Mouse (Mus musculus) embryonic facial prominence, embryonic 11.5 days (tissue): ENCODE data around the gene Slc37a3. TPM values are rescaled to one million over a fixed set of nuclear protein-coding genes. Genes with fewer than 3 reads are reported as not detected.
A peak's percentile ranks its signal among the peaks of the same experiment; 100 is the strongest.

Experiments
- ATAC-seq: fragments of 200-750 bp; cut with Nextera tagmentation; replicated peaks from 2 replicates; pipeline ENCODE4 v1.8.0; 2017; ENCODE audit warnings: low read depth; ENCODE audit not compliant: insufficient number of reproducible peaks, low FRiP score, low TSS enrichment
- DNase-seq: peaks from one replicate; pipeline ENCODE4 v3.0.0-alpha.2; 2015; ENCODE audit warnings: low spot score
- H3K27ac ChIP-seq: fragments of 300-500 bp; sonication (generic); replicated peaks from 2 replicates; pipeline ENCODE4 v1.5.1; 2014; ENCODE audit warnings: mild to moderate bottlenecking, low read depth, low read length, control low read depth
- H3K27me3 ChIP-seq: fragments of 300-500 bp; sonication (generic); 2 replicates; pipeline ENCODE4 v1.6.1; 2014; ENCODE audit warnings: mild to moderate bottlenecking, low read length, moderate library complexity, mixed read lengths; ENCODE audit not compliant: control insufficient read depth, insufficient read depth
- H3K36me3 ChIP-seq: fragments of 300-500 bp; sonication (generic); replicated peaks from 2 replicates; pipeline ENCODE4 v1.6.1; 2014; ENCODE audit warnings: low read depth, mild to moderate bottlenecking, low read length, moderate library complexity, mixed read lengths; ENCODE audit not compliant: control insufficient read depth, insufficient read depth
- H3K4me1 ChIP-seq: fragments of 300-500 bp; sonication (generic); 2 replicates; pipeline ENCODE4 v1.6.1; 2014; ENCODE audit warnings: low read length, mixed read lengths; ENCODE audit not compliant: control insufficient read depth, insufficient read depth
- H3K4me2 ChIP-seq: fragments of 300-500 bp; sonication (generic); 2 replicates; pipeline ENCODE4 v1.6.1; 2014; ENCODE audit warnings: low read depth, mild to moderate bottlenecking, control low read depth, low read length, moderate library complexity
- H3K4me3 ChIP-seq: fragments of 300-500 bp; sonication (generic); 2 replicates; pipeline ENCODE4 v1.5.1; 2014; ENCODE audit warnings: low read depth, low read length, control low read depth
- H3K9ac ChIP-seq: fragments of 300-500 bp; sonication (generic); replicated peaks from 2 replicates; pipeline ENCODE4 v1.6.1; 2014; ENCODE audit warnings: mild to moderate bottlenecking, control low read depth, low read length
- H3K9me3 ChIP-seq: fragments of 300-500 bp; sonication (generic); replicated peaks from 2 replicates; pipeline ENCODE4 v1.6.1; 2016; ENCODE audit warnings: mild to moderate bottlenecking, low read length, inconsistent platforms, mixed read lengths; ENCODE audit not compliant: control insufficient read depth
- WGBS: fragments of 180-500 bp; shearing (Covaris S2); extraction: QIAGEN DNeasy Blood & Tissue Kit; methylation state at CpG from one replicate; pipeline ENCODE4 v1.1.7; 2014; 5-methylcytosine and 5-hydroxymethylcytosine counted together
- polyA plus RNA-seq: library from polyadenylated mRNA; unstranded; fragments of >200 nt; fragmentation: Nextera tagmentation; extraction: Ambion mirVana; gene quantifications from 2 replicates; pipeline ENCODE4 v1.2.1, GENCODE M21; 2014

Gene Slc37a3
- polyA plus RNA-seq, 1 experiment from 2014 or later = 44.2 TPM

GRCm38 (mm10) chr6:39311786-39312185 is 65.7 kb downstream of the Slc37a3 start:
- no peak for DNase-seq
- 80% methylated on average over 3 of the region's 3 CpGs for WGBS
- no peak overlapping the region for H3K9ac ChIP-seq
- ATAC-seq = no peak
- no peak overlapping the region for H3K27ac ChIP-seq
- H3K27me3 ChIP-seq = no peaks in the 10 kb centered on the region
- no peaks in the 10 kb centered on the region for H3K36me3 ChIP-seq
- H3K4me1 ChIP-seq = no peaks in the 10 kb centered on the region
- H3K9me3 ChIP-seq = no peaks in the 10 kb centered on the region
- no peak overlapping the region for H3K4me2 ChIP-seq
- H3K4me3 ChIP-seq = no peak overlapping the region

- ATAC-seq (peak; percentile 76), DNase-seq (peak; percentile 69)
- Histone ChIP-seq H3K4me1 (no peaks in the 10 kb centered on the region), H3K9me3 (no peaks in the 10 kb centered on the region), H3K36me3 (no peaks in the 10 kb centered on the region), H3K9ac (no peak overlapping the region), H3K4me3 (no peak overlapping the region), H3K27me3 (no peaks in the 10 kb centered on the region), H3K27ac (peak overlapping the region; percentile 23), H3K4me2 (no peak overlapping the region)
- whole genome bisulfite sequencing = 11% methylated on average over 6 of the region's 6 CpGs
Observed at GRCm38 (mm10) chr6:39304371-39304874, 73.1 kb downstream of the Slc37a3 start.

GRCm38 (mm10) chr6:39301484-39301883 is 76.0 kb downstream of the Slc37a3 start:
- H3K27ac ChIP-seq = no peak overlapping the region
- no peak overlapping the region for H3K4me3 ChIP-seq
- ATAC-seq = no peak
- DNase-seq = no peak
- H3K9me3 ChIP-seq = no peaks in the 10 kb centered on the region
- H3K36me3 ChIP-seq = no peaks in the 10 kb centered on the region
- H3K4me1 ChIP-seq = no peaks in the 10 kb centered on the region
- 86% methylated on average over 3 of the region's 3 CpGs for WGBS
- H3K27me3 ChIP-seq = no peaks in the 10 kb centered on the region
- no peak overlapping the region for H3K9ac ChIP-seq
- H3K4me2 ChIP-seq = no peak overlapping the region

GRCm38 (mm10) chr6:39297079-39297478 is 80.4 kb downstream of the Slc37a3 start:
- Histone ChIP-seq H3K9ac (no peak overlapping the region), H3K4me3 (no peak overlapping the region), H3K27ac (no peak overlapping the region), H3K36me3 (no peaks in the 10 kb centered on the region), H3K27me3 (no peaks in the 10 kb centered on the region), H3K4me2 (no peak overlapping the region), H3K9me3 (no peaks in the 10 kb centered on the region), H3K4me1 (no peaks in the 10 kb centered on the region)
- ATAC-seq (no peak), DNase-seq (no peak)
- WGBS = 90% methylated on average over 6 of the region's 6 CpGs

GRCm38 (mm10) chr6:39296474-39296873 is 81.0 kb downstream of the Slc37a3 start:
- DNase-seq (no peak), ATAC-seq (no peak)
- H3K4me2 ChIP-seq = no peak overlapping the region
- no peaks in the 10 kb centered on the region for H3K4me1 ChIP-seq
- no peak overlapping the region for H3K4me3 ChIP-seq
- H3K36me3 ChIP-seq = no peaks in the 10 kb centered on the region
- 69% methylated on average over 4 of the region's 4 CpGs for WGBS
- no peak overlapping the region for H3K9ac ChIP-seq
- no peak overlapping the region for H3K27ac ChIP-seq
- H3K27me3 ChIP-seq = no peaks in the 10 kb centered on the region
- no peaks in the 10 kb centered on the region for H3K9me3 ChIP-seq

- no peaks in the 10 kb centered on the region for H3K9me3 ChIP-seq
- H3K4me3 ChIP-seq = no peak overlapping the region
- H3K36me3 ChIP-seq = no peaks in the 10 kb centered on the region
- H3K9ac ChIP-seq = no peak overlapping the region
- DNase-seq (no peak), ATAC-seq (no peak)
- no peaks in the 10 kb centered on the region for H3K4me1 ChIP-seq
- no peak overlapping the region for H3K27ac ChIP-seq
- H3K27me3 ChIP-seq = no peaks in the 10 kb centered on the region
- 41% methylated on average over 14 of the region's 14 CpGs for WGBS
- no peak overlapping the region for H3K4me2 ChIP-seq
Observed at GRCm38 (mm10) chr6:39295727-39296411, 81.6 kb downstream of the Slc37a3 start.

GRCm38 (mm10) chr6:39289721-39290120 is 87.8 kb downstream of the Slc37a3 start:
- no peak for ATAC-seq

GRCm38 (mm10) chr6:39287782-39288181 is 89.7 kb downstream of the Slc37a3 start:
- DNase-seq (no peak), ATAC-seq (no peak)
- Histone ChIP-seq H3K4me3 (no peak overlapping the region), H3K4me2 (no peak overlapping the region), H3K4me1 (no peaks in the 10 kb centered on the region; the same call in 1 of the 2 replicates), H3K9me3 (no peaks in the 10 kb centered on the region), H3K36me3 (no peaks in the 10 kb centered on the region), H3K27me3 (no peaks in the 10 kb centered on the region), H3K9ac (no peak overlapping the region), H3K27ac (no peak overlapping the region)
- WGBS = 73% methylated on average over 3 of the region's 3 CpGs

More at GRCm38 (mm10) chr6:39289721-39290120, 87.8 kb downstream of the Slc37a3 start:
- 71% methylated on average over 7 of the region's 7 CpGs for WGBS
- Histone ChIP-seq H3K9me3 (no peaks in the 10 kb centered on the region), H3K27me3 (no peaks in the 10 kb centered on the region), H3K27ac (no peak overlapping the region), H3K36me3 (no peaks in the 10 kb centered on the region), H3K4me1 (no peaks in the 10 kb centered on the region; the same call in 1 of the 2 replicates), H3K9ac (no peak overlapping the region), H3K4me3 (no peak overlapping the region), H3K4me2 (no peak overlapping the region)
- DNase-seq = no peak
